8 mouse cellular contexts compared by ENCODE assay signal in genomic region chr8:71731652-71732230, GRCm38 (mm10). TPM values are rescaled to one million over a fixed set of nuclear protein-coding genes. Genes with fewer than 3 reads are reported as not detected.
DNase-seq lines count a peak whose midpoint lies in the region; ATAC-seq lines count a peak whose summit lies in the region.

No protein-coding gene starts in this region.

- no peak overlapping the region for H3K4me2 ChIP-seq in hindbrain, embryonic 14.5 days (replicated peaks)

- H3K9me3 ChIP-seq in hindbrain, embryonic 14.5 days (ENCODE audit: control insufficient read depth, low read length) = no peaks in the 10 kb centered on the region

- H3K36me3 ChIP-seq in hindbrain, embryonic 14.5 days (replicated peaks; ENCODE audit: control insufficient read depth, insufficient read depth) = no peaks in the 10 kb centered on the region

- H3K27ac ChIP-seq in hindbrain, embryonic 14.5 days = no peak overlapping the region

- H3K4me3 ChIP-seq in hindbrain, embryonic 14.5 days (replicated peaks; ENCODE audit: low read length) = no peak overlapping the region

- H3K4me1 ChIP-seq in hindbrain, embryonic 14.5 days (replicated peaks; ENCODE audit: control insufficient read depth, insufficient read depth, low read length) = peaks cover 11% of the 10 kb centered on the region

- 59% methylated on average over 3 of the region's 3 CpGs for WGBS in hindbrain, embryonic 14.5 days

- H3K27me3 ChIP-seq in hindbrain, embryonic 14.5 days (ENCODE audit: control insufficient read depth, insufficient read depth, low read length) = no peaks in the 10 kb centered on the region

- DNase-seq in heart, adult 18-20 months = peak; percentile 52 to 70
- no peak for DNase-seq in heart, adult 11 months
- DNase-seq in urinary bladder, postnatal 14 days (ENCODE audit: low spot score) = peak; percentile 65
- DNase-seq in urinary bladder, postnatal 10 days (ENCODE audit: low spot score) = no peak
- peak; percentile 72 to 74 for DNase-seq in cerebellum, postnatal 36 days
- DNase-seq in kidney, postnatal 36 days = peak; percentile 63 to 86
- DNase-seq in right cerebral cortex, postnatal 25 days = peak; percentile 67
- no peak for DNase-seq in hindbrain, embryonic 14.5 days (ENCODE audit: low spot score)

- ATAC-seq in hindbrain, embryonic 14.5 days (ENCODE audit: low FRiP score) = no peak

- H3K9ac ChIP-seq in hindbrain, embryonic 14.5 days = no peak overlapping the region

RNA-seq across cellular contexts. Expression of gene Fcho1, which starts 6.2 kb away (rescaled TPM):
- total RNA-seq in heart, adult 18-20 months (2021) = 1 to 10 TPM in 1 of 2 experiments, under 1 TPM in 1; 0.79 to 2.4 TPM
- polyA plus RNA-seq in hindbrain, embryonic 14.5 days (2014; fragmentation: Nextera tagmentation; extraction: Ambion mirVana) = 57.3 and 61.0 TPM in 2 replicates

RNA-seq across cellular contexts. Expression of gene B3gnt3, which starts 30.2 kb away (rescaled TPM):
- total RNA-seq in heart, adult 18-20 months (2021) = 1 to 10 TPM; 4.9 to 5.9 TPM
- polyA plus RNA-seq in hindbrain, embryonic 14.5 days (2014; fragmentation: Nextera tagmentation; extraction: Ambion mirVana) = 0.21 and 0.41 TPM in 2 replicates

RNA-seq across cellular contexts. Expression of gene Insl3, which starts 42.7 kb away (rescaled TPM):
- total RNA-seq in heart, adult 18-20 months (2021) = 1 to 10 TPM; 1.3 to 1.6 TPM
- polyA plus RNA-seq in hindbrain, embryonic 14.5 days (2014; fragmentation: Nextera tagmentation; extraction: Ambion mirVana) = 1.4 and 1.5 TPM in 2 replicates

RNA-seq across cellular contexts. Expression of gene Jak3, which starts 55.6 kb away (rescaled TPM):
- 1 to 10 TPM; 7.3 to 8.3 TPM for total RNA-seq in heart, adult 18-20 months (2021)
- polyA plus RNA-seq in hindbrain, embryonic 14.5 days (2014; fragmentation: Nextera tagmentation; extraction: Ambion mirVana) = 5.4 TPM in 2 replicates

Comparison
In these comparisons a context has a peak if more than half of its experiments do, and no peak if none do; other contexts are left out.
1. DNase-seq: peak in heart, adult 18-20 months (2 of 2), urinary bladder, postnatal 14 days (single experiment), cerebellum, postnatal 36 days (2 of 2), kidney, postnatal 36 days (2 of 2) and right cerebral cortex, postnatal 25 days (single experiment); none in heart, adult 11 months (single experiment), urinary bladder, postnatal 10 days (single experiment) and hindbrain, embryonic 14.5 days (single experiment).